Mouse (Mus musculus): ENCODE measurements around the gene Gtpbp1.

GRCm38 (mm10) chr15:79744001-79744400 is 53.4 kb downstream of the Gtpbp1 start:
- no peak for TF ChIP-seq POLR2A (IDR thresholded peaks at IDR 0.05; ENCODE audit: borderline replicate concordance, extremely low read depth, low read depth, low read length)
- TF ChIP-seq CTCF (IDR thresholded peaks at IDR 0.05; ENCODE audit: insufficient read depth, low read length) = no peak
